Mouse (Mus musculus): Measurements from ENCODE around the gene Zscan25. TPM values are rescaled to one million over a fixed set of nuclear protein-coding genes. Genes with fewer than 3 reads are reported as not detected.
"Not testable (repeated sequence)": the region's sequence is repeated elsewhere in the genome, so short reads cannot be mapped to it uniquely, and the experiment has no call there.

The Zscan25 gene
- 0.76 and 1.0 TPM in 2 replicates for polyA plus RNA-seq (2015; fragmentation: Nextera tagmentation; extraction: Ambion mirVana)

DNA sequence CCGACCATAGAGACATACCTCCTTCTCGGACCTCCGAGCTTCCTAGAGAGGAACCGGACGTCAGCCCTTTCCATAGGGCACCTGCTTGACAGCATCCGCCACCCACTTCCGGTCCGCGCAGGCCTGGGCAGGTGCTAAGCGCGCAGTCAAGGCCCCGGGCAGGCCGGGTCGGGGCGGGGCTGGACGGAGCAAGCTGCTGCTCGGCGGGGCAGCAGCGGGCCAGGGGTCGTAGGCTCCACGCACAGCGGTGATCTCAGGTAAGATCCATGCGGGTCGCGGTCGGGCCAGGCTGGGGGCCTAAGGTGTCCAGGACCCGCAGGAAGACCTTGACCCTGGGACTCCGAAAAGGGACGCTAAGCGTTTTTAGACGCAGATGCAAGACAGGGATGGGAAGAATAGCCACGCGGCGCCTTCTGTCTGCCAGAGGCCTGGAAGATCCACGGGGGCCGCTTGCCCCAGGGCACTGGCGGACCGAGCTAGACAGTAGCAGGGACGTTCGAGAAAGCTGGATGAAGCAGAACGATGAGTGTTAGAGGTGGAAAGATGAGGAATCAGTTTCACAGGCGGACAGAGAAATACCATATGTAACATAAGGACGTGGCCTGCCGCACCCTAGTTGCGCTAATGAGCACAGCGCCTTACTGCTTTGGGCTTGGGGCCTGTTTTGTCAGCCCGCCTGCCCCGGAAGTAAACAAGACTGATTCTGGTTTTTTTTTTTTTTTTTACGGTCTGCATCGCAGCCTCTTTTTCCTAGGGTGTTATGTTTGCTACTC is at the start of gene Zscan25:
Gene Zscan25, plus strand, starts transcription at position 130 of the 773 bp plus-strand sequence.
- peak within 1 kb of the TSS; percentile 88 for H3K27ac ChIP-seq (replicated peaks)
- under 1% methylated on average over 50 of the region's 50 CpGs for WGBS
- no peaks in the 10 kb centered on the region for H3K27me3 ChIP-seq
- peaks cover 28% of the 10 kb centered on the region for H3K36me3 ChIP-seq
- H3K4me1 ChIP-seq = peaks cover 15% of the 10 kb centered on the region
- peak; percentile 98 for ATAC-seq (replicated peaks)
- peak within 1 kb of the TSS; percentile 62 for H3K4me2 ChIP-seq (replicated peaks)
- peak within 1 kb of the TSS; percentile 92 for H3K9ac ChIP-seq (replicated peaks)
- no peaks in the 10 kb centered on the region for H3K9me3 ChIP-seq
- peak within 1 kb of the TSS; percentile 92 for H3K4me3 ChIP-seq

DNA sequence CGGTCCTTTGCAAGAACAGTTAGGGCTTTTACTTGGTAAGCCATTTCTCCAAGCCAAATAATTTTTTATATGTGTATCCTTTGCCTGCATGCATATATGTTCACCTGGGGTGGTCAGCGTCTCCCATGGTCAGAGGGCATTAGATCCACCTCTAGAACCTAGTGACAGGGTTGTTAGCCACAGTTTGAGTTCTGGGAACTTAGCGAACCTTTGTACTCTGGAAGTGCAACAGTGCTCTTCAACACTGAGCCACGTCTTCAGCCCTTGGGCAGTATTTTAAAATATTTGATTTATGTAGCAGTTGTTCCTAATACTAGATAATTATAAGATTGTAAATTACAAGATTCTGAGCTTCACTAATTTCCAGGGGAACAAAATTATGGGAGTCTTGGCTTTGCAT is 49.7 kb upstream of the Zscan25 start:
- Histone ChIP-seq H3K36me3 (peaks cover 24% of the 10 kb centered on the region), H3K4me1 (peaks cover 23% of the 10 kb centered on the region), H3K9ac (replicated peaks) (no peak overlapping the region), H3K4me3 (peak overlapping the region; percentile 95; the same call in 1 of the 2 replicates), H3K27ac (replicated peaks) (peak overlapping the region; percentile 90; the same call in 1 of the 2 replicates), H3K27me3 (no peaks in the 10 kb centered on the region), H3K9me3 (no peaks in the 10 kb centered on the region), H3K4me2 (replicated peaks) (peak overlapping the region; percentile 64; the same call in 1 of the 2 replicates)
- WGBS = 90% methylated on average over 4 of the region's 4 CpGs
- no peak for ATAC-seq (replicated peaks)

DNA sequence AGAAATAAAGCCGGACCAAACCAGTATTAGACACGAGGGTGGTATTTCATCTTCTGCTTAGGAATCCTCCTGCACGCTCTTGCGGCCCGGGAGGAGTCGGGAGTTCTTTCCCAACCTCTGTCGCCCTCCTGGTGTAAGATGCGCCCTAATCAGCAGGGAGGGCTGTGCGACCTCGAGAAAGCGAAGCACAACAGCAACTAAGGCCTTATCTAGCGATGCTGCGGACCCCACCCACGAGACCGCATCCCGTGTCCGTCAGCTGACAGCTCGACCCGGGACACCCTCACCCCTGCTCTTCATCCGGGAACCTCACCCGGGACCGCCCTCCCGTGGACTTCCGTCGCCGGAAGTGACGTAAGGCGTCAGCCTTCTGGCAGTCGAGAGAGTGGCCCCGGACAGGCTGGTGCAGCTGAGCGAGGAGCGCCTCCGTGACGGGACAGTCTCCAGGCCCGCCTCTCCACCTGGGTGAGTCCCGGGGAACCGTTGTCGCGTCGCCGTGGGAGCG is 48.9 kb upstream of the Zscan25 start, which contains the start of gene Zfp655:
Gene Zfp655, plus strand, starts transcription at position 349 of the 505 bp plus-strand sequence.
- WGBS = under 1% methylated on average over 42 of the region's 42 CpGs
- Histone ChIP-seq H3K4me1 (peaks cover 23% of the 10 kb centered on the region), H3K27me3 (no peaks in the 10 kb centered on the region), H3K4me2 (replicated peaks) (peak within 1 kb of the TSS; percentile 64), H3K9me3 (no peaks in the 10 kb centered on the region), H3K36me3 (peaks cover 29% of the 10 kb centered on the region), H3K4me3 (peak within 1 kb of the TSS; percentile 95), H3K27ac (replicated peaks) (peak within 1 kb of the TSS; percentile 90), H3K9ac (replicated peaks) (peak within 1 kb of the TSS; percentile 98)
- peak; percentile 97 for ATAC-seq (replicated peaks)

DNA sequence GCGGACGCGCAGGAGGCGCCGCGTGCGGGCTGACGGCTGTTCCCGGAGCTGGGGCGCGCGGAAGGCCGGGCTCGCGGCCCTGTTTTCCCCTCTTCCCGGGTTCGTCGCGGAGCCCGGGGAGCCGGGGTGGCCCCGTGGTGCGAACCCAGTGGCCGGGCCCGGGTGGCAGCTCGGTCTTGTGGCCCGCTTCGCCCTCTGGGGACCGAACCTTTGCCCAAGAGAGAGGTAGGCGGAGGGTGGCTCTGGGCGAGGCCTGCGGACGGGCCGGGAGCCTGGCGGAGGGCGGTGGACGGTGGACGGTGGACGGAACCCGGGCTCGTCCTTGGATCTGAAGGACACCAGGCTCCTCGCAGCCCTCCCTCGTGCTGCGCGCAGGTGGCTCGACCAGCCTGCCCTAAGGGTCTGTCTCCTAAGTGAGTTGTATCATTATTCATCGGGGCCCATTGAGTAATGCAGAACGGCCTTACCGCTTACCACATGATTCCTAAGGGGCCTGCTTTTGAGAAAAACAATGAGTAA is 48.3 kb upstream of the Zscan25 start:
- H3K27ac ChIP-seq (replicated peaks) = peak overlapping the region; percentile 90
- H3K27me3 ChIP-seq = no peaks in the 10 kb centered on the region
- H3K9me3 ChIP-seq = no peaks in the 10 kb centered on the region
- peak overlapping the region; percentile 95 for H3K4me3 ChIP-seq
- peak overlapping the region; percentile 64 for H3K4me2 ChIP-seq (replicated peaks)
- under 1% methylated on average over 49 of the region's 49 CpGs for WGBS
- peak overlapping the region; percentile 98 for H3K9ac ChIP-seq (replicated peaks)
- H3K36me3 ChIP-seq = peaks cover 31% of the 10 kb centered on the region
- no peak; the same call in 1 of the 2 replicates for ATAC-seq (replicated peaks)
- H3K4me1 ChIP-seq = peaks cover 23% of the 10 kb centered on the region

DNA sequence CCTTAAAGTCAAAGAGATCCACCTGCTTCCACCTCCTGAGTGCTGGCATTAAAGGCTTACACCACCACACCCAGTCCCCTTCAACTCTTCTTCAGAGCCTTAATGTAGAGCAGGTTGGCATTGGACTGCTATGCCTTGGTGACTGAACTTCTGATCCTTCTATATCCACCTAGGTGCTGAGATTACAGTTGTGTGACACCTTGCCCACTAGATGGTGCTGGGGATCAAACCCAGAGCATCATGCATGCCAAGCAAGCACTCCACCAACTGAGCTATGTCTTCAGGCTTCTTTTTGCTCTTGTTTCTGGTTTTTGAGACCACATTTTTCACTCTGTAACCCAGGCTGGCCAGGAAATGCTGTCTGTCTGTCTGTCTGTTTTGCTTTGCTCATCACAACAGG is 45.7 kb upstream of the Zscan25 start:
- Histone ChIP-seq H3K27ac (replicated peaks) (no peak overlapping the region), H3K9me3 (no peaks in the 10 kb centered on the region), H3K27me3 (no peaks in the 10 kb centered on the region), H3K36me3 (peaks cover 52% of the 10 kb centered on the region), H3K4me1 (peaks cover 23% of the 10 kb centered on the region), H3K9ac (replicated peaks) (no peak overlapping the region), H3K4me3 (no peak overlapping the region), H3K4me2 (replicated peaks) (no peak overlapping the region)
- no peak for ATAC-seq (replicated peaks)

DNA sequence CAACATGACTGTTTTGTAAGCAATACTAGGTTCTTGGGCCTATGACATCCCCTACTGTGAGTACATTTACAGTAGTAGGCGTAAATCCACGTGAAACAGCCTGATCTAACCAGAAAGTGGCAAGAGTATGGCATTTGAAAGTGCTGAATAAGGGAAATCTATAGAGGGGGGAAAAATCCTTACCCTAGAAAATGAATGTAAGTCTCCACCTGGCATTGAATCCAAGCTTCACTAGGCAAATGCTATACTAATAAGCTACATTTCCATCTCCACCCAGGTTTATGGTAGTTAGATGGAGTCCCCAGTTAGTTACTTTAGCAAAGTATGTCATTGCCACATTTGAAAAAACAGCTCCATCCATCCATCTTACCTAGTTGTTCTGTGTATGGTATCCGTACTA is 30.8 kb upstream of the Zscan25 start:
- no peak for ATAC-seq (replicated peaks)
- H3K4me3 ChIP-seq = no peak overlapping the region
- no peak overlapping the region for H3K9ac ChIP-seq (replicated peaks)
- no peaks in the 10 kb centered on the region for H3K9me3 ChIP-seq
- peaks cover 46% of the 10 kb centered on the region for H3K36me3 ChIP-seq
- H3K4me1 ChIP-seq = no peaks in the 10 kb centered on the region
- 96% methylated on average over 3 of the region's 3 CpGs for WGBS
- H3K27me3 ChIP-seq = no peaks in the 10 kb centered on the region
- H3K4me2 ChIP-seq (replicated peaks) = no peak overlapping the region
- H3K27ac ChIP-seq (replicated peaks) = no peak overlapping the region

DNA sequence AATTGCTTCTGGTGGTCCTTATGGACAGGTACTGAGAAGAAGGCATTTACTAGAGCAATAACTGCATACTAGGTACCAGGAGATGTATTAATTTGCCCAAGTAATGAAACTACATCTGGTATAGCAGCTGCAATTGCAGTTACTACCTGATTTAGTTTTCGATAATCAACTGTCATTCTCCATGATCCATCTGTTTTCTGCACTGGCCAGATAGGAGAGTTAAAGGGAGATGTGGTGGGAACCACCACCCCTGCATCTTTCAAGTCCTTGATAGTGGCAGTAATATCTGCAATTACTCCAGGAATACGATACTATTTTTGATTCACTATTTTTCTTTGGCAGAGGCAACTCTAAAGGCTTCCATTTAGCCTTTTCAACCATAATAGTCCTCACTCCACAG is 6.7 kb upstream of the Zscan25 start:
- not testable (repeated sequence) for ATAC-seq (replicated peaks); H3K27me3 ChIP-seq; H3K27ac ChIP-seq (replicated peaks); H3K9ac ChIP-seq (replicated peaks); H3K4me2 ChIP-seq (replicated peaks); H3K4me3 ChIP-seq; H3K4me1 ChIP-seq; H3K9me3 ChIP-seq; H3K36me3 ChIP-seq
- 82% methylated on average over 2 of the region's 2 CpGs for WGBS

DNA sequence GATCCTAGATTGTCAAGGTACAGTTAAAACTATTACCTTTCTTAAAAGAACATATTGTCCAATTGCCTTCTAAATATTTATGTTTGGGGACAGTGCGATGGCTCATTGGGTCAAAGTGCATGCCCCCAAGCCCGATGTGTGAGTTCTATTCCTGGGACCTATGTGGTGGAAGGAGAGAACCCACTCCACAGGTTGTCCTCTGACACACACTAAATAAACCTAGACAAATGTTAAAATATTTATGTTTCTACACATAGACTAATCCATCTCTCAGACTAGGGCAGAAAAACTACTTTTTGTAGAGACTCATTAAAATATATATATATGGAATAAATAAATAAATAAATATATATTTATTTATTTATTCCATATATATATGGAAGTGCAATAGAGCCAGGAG is 352 bp upstream of the Zscan25 start:
- Histone ChIP-seq H3K4me1 (peaks cover 15% of the 10 kb centered on the region), H3K4me2 (replicated peaks) (no peak overlapping the region), H3K9ac (replicated peaks) (no peak overlapping the region), H3K9me3 (no peaks in the 10 kb centered on the region), H3K4me3 (peak overlapping the region; percentile 92), H3K36me3 (peaks cover 21% of the 10 kb centered on the region), H3K27me3 (no peaks in the 10 kb centered on the region), H3K27ac (replicated peaks) (no peak overlapping the region)
- 96% methylated on average over 2 of the region's 2 CpGs for whole genome bisulfite sequencing
- peak; percentile 36; the same call in 1 of the 2 replicates for ATAC-seq (replicated peaks)

DNA sequence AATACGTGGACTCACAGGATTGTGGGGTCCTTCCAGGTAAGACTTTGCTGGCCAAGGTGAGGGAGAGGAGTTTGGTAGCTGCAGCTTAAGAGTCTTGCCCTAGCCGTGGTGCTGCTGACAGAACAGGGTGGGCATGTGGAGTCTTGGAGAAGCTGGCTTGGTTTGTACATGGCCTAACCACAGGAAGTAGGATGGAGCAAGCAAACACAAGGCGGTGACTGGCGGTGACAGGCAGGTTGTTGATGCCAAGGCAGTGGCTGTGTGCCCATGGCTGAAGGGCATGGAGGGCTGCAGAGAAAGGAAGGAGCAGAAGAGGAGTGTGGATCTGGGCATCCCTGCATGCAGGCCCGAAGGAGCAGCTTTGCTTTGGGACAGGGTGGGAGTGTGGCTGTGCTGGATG is 8.1 kb downstream of the Zscan25 start:
- H3K36me3 ChIP-seq = peaks cover 92% of the 10 kb centered on the region
- no peak overlapping the region for H3K27ac ChIP-seq (replicated peaks)
- no peak overlapping the region for H3K4me2 ChIP-seq (replicated peaks)
- H3K9ac ChIP-seq (replicated peaks) = no peak overlapping the region
- no peaks in the 10 kb centered on the region for H3K27me3 ChIP-seq
- no peak for ATAC-seq (replicated peaks)
- H3K4me1 ChIP-seq = no peaks in the 10 kb centered on the region
- H3K4me3 ChIP-seq = no peak overlapping the region
- 95% methylated on average over 5 of the region's 5 CpGs for WGBS
- no peaks in the 10 kb centered on the region for H3K9me3 ChIP-seq

DNA sequence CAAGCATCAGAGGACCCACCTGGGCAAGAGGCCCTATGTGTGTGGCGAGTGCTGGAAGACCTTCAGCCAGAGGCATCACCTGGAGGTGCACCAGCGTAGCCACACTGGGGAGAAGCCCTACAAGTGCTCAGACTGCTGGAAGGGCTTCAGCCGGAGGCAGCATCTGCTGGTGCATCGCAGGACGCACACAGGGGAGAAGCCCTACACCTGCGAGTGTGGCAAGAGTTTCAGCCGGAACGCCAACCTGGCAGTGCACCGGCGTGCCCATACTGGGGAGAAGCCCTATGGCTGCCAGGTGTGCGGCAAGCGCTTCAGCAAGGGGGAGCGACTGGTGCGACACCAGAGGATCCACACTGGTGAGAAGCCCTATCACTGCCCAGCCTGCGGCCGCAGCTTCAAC is 10.4 kb downstream of the Zscan25 start:
- Histone ChIP-seq H3K27ac (replicated peaks) (no peak overlapping the region), H3K9me3 (no peaks in the 10 kb centered on the region), H3K4me3 (no peak overlapping the region), H3K9ac (replicated peaks) (no peak overlapping the region), H3K36me3 (peaks cover 82% of the 10 kb centered on the region), H3K4me1 (no peaks in the 10 kb centered on the region), H3K27me3 (no peaks in the 10 kb centered on the region), H3K4me2 (replicated peaks) (no peak overlapping the region)
- 98% methylated on average over 16 of the region's 16 CpGs for WGBS
- ATAC-seq (replicated peaks) = no peak

DNA sequence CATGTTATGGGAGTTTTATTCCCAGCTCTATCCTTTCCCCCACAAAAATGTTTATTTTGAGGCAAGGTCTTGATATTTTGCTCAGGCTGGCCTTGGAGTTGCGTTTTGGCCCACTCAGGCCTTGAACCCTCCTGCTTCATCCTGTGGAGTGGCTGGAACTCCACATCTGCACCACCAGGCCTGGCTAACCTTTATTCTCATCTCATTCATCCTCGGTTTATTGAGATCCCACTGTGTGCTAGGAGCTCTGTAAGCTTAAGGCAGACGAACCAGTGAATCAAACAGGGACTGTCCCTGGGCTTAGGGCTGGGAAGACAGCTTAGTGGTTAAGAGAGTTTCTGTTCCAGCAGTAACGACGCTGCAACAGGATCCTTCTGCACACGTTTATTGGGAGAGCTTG is 12.1 kb downstream of the Zscan25 start:
- Histone ChIP-seq H3K4me3 (no peak overlapping the region), H3K36me3 (peaks cover 66% of the 10 kb centered on the region)
- ATAC-seq (replicated peaks) = no peak

DNA sequence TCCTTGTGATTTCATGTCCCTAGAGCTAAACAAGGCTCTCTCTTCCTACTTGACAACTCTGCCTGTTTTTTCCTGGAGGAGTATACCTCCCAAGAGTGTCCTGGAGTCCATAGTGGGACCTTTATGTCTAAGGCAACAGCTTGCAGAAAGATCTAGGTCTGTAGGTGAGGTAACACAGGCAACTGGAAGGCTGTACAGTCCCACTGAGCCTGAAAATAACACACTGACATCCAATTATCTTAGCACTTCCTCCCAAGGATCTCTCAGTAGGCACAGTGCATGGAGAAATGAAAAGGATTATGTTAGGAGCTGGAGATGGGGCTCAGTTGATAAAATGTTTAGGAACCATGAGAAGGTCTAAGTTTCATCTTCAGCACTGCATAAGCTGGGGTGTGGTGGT is 20.2 kb downstream of the Zscan25 start:
- Histone ChIP-seq H3K9me3 (no peaks in the 10 kb centered on the region), H3K4me3 (no peak overlapping the region), H3K4me2 (replicated peaks) (no peak overlapping the region), H3K4me1 (no peaks in the 10 kb centered on the region), H3K36me3 (no peaks in the 10 kb centered on the region; the same call in none of the 2 replicates), H3K27me3 (no peaks in the 10 kb centered on the region), H3K27ac (replicated peaks) (no peak overlapping the region), H3K9ac (replicated peaks) (no peak overlapping the region)
- no peak for ATAC-seq (replicated peaks)

More for the DNA sequence above, 12.1 kb downstream of the Zscan25 start:
- no peaks in the 10 kb centered on the region for H3K4me1 ChIP-seq
- no peak overlapping the region for H3K4me2 ChIP-seq (replicated peaks)
- no peak overlapping the region for H3K9ac ChIP-seq (replicated peaks)
- H3K9me3 ChIP-seq = no peaks in the 10 kb centered on the region
- WGBS = 93% methylated on average over 6 of the region's 6 CpGs
- H3K27ac ChIP-seq (replicated peaks) = no peak overlapping the region
- no peaks in the 10 kb centered on the region for H3K27me3 ChIP-seq

Data from forebrain, embryonic 15.5 days (tissue).